Mouse (Mus musculus): Measurements from ENCODE around the gene Tuba1a. TPM values are rescaled to one million over a fixed set of nuclear protein-coding genes. Genes with fewer than 3 reads are reported as not detected.
A peak's percentile ranks its signal among the peaks of the same experiment; 100 is the strongest.
"Not testable (repeated sequence)": the region's sequence is repeated elsewhere in the genome, so short reads cannot be mapped to it uniquely, and the experiment has no call there.

Tuba1a gene
- polyA plus RNA-seq, 1 experiment from 2014 or later: 414 TPM

GRCm38 (mm10) chr15:98930998-98931397 lies 22.5 kb downstream of the Tuba1a start:
- no peak for ATAC-seq
- in situ Hi-C loops (cut with MboI; ENCODE audit: low pct_unique_long_range_greater_than_20kb): no loop called here
- ChIA-PET POLR2A (interaction anchor here (1.4 kb wide), 1 partner anchor 54 kb away, joined by 3 read pairs; no protein-coding TSS in a partner anchor), CTCF (interaction anchor here (4.4 kb wide), 1 partner anchor 63 kb away, joined by 31 read pairs; no protein-coding TSS in a partner anchor)
- no peak for DNase-seq (ENCODE audit: low read depth, low spot score)
- TF ChIP-seq CTCF (IDR thresholded peaks at IDR 0.05): no peak
- H3K27me3 ChIP-seq: no peaks in the 10 kb centered on the region

DNA sequence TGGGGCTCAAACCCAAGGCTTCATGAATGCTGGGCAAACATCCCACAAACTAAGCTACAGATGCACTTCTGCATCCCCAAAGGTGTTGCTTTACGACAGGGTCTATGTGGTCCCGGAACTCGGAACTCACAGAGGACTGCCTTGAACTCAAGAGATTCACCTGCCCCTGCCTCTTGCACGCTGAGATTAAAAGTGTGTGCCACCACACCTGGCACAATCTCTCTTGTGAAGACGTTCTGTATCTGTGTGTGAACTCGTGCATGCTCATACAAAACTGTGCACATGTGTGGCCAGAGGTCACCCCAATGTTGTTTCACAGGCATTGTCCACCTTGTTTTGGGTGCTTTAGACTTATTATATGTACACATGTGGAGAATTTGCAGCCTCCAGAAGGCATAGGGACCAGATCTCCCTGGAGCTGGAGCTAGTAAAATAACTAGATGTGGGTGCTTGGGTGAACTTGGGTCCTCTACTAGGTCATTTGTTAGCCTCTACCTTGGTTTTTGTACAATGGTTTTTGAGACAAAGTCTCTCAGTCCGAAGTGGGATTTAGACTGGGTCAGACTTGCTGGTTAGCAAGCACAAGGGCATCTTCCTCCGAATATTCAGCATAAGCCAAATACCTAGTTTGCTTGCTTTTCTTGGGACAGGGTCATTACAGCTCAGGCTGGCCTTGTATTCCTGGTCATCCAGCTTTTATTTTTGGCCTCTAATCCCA lies 23.3 kb downstream of the Tuba1a start:
- CTCF ChIA-PET: interaction anchor here (1.2 to 4.4 kb wide), 3 partner anchors 12 to 64 kb away, joined by 3 to 31 read pairs (median 3); no protein-coding TSS in a partner anchor
- no peak for DNase-seq (ENCODE audit: low read depth, low spot score)

DNA sequence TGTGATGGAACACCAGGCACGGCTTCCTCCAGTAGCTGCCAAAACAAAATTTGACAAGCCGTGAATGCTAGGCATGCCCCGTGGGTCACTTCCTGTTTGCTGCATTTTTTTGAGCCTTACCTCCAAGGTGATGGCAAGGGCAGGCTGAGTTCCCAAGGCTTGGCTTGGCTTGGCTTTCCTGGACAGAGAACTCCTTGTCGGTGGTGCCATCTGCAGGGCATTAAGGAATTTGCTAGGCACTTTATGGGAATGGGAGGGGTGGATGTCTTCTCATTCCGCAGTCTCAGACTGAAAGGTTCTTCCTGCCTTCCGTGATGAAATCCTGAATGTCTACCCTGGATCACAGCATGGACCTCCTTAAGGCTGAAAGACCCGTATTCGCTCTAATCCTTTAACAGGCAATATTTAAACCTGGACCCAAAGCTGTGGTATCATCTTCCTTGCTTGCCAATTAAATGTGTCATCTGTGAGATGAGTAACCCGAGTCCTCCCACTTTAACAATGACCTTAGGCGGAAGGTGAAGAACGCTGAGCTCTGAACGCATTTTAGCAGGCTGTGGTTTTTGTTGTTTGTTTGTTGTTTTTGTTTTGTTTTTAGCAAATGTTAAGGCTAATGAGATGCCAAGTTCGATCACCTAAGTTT lies 24.8 kb downstream of the Tuba1a start:
- ChIA-PET CTCF (interaction anchor here (0.7 to 4.4 kb wide), 16 partner anchors 13 to 72 kb away, joined by 3 to 31 read pairs (median 6); partner anchors contain the start of genes Gm49450 and Tuba1a), POLR2A (interaction anchor here (0.7 to 1.5 kb wide), 4 partner anchors 37 to 287 kb away, joined by 3 to 9 read pairs (median 6); partner anchors contain the start of gene Kmt2d)
- H3K27me3 ChIP-seq: no peaks in the 10 kb centered on the region
- in situ Hi-C loops (cut with MboI; ENCODE audit: low pct_unique_long_range_greater_than_20kb): no loop called here
- DNase-seq (ENCODE audit: low read depth, low spot score) (peak; percentile 77), ATAC-seq (peak; percentile 71)
- peak; percentile 87 for TF ChIP-seq CTCF (IDR thresholded peaks at IDR 0.05)

More for the DNA sequence above, 23.3 kb downstream of the Tuba1a start:
- H3K27me3 ChIP-seq: no peaks in the 10 kb centered on the region
- no peak for ATAC-seq
- no peak for TF ChIP-seq CTCF (IDR thresholded peaks at IDR 0.05)
- POLR2A ChIA-PET: interaction anchor here (1.3 to 1.5 kb wide), 3 partner anchors 22 to 58 kb away, joined by 3 to 9 read pairs (median 3); partner anchors contain the start of gene Kmt2d
- in situ Hi-C loops (cut with MboI; ENCODE audit: low pct_unique_long_range_greater_than_20kb): no loop called here

DNA sequence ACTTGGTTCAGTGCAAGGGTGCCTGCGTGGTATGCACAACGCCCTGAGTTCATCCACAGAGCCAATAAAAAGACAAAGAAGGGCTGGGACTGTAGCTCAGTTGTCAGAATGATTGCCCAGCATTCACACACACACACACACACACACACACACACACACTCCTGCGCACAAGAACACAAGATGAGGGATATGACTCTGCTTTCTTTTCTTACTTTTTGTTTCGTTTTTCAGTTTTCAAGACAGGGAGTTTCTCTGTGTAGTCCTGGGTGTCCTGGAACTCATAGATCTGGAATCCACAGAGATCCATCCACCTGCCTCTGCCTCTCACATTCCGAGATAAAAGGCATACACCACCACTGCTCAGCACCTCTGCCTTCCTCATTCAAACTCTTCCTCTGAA lies 25.9 kb downstream of the Tuba1a start:
- no peaks in the 10 kb centered on the region for H3K27me3 ChIP-seq
- POLR2A ChIA-PET: interaction anchor here (0.6 kb wide), 1 partner anchor 67 kb away, joined by 3 read pairs; no protein-coding TSS in a partner anchor
- no peak for DNase-seq (ENCODE audit: low read depth, low spot score)
- TF ChIP-seq CTCF (IDR thresholded peaks at IDR 0.05): no peak
- CTCF ChIA-PET: interaction anchor here (0.8 to 4.4 kb wide), 7 partner anchors 12 to 66 kb away, joined by 3 to 31 read pairs (median 9); no protein-coding TSS in a partner anchor
- in situ Hi-C loops (cut with MboI; ENCODE audit: low pct_unique_long_range_greater_than_20kb): no loop called here
- ATAC-seq: no peak

DNA sequence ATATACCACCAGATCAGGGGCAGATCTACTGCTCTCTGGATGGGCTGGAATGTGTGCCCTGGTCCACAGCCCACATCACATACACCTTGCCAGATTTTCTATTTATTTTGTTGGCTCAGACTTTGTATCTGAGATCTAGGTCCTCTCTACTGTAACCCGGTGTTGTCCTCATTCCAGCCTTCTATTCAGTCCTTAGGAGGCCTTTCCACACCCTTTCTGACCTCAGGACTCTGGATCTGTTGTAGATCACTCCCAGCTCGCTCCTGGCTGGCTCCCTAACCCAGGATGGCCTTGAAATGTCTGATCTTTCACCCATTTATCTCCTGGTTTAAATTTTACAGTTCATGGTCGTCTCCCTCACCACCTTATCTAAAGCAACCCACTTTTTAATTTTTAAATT lies 28.8 kb downstream of the Tuba1a start:
- in situ Hi-C loops (cut with MboI; ENCODE audit: low pct_unique_long_range_greater_than_20kb): no loop called here
- POLR2A ChIA-PET: no interaction called here
- CTCF ChIA-PET: interaction anchor here (1.1 to 1.3 kb wide), 2 partner anchors 8 to 33 kb away, joined by 3 read pairs; no protein-coding TSS in a partner anchor

DNA sequence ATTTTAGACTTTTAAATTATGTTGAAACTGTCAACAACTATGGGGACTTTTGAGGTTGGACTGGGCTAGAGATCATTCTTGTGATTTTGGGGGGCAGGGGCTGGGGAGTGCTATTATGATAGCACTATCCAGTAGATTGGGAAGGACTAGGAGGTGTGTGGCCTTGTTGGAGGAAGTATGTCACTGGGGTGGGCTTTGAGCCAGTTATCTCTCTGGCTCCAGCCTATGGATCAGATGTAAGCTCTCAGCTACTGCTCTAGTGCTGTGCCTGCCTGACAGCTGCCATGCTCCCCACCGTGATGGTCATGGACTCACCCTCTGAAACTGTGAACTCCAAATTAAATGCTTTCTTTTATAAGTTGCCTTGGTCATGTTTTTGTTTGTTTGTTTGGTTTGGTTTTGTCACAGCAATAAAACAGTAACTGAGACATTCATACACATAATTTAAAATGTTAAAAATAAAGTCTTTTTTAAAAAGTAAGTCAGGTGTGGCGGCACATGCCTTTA lies 30.4 kb downstream of the Tuba1a start:
- no peak for TF ChIP-seq CTCF (IDR thresholded peaks at IDR 0.05)

More for the DNA sequence above, 28.8 kb downstream of the Tuba1a start:
- ATAC-seq (no peak), DNase-seq (ENCODE audit: low read depth, low spot score) (no peak)
- TF ChIP-seq CTCF (IDR thresholded peaks at IDR 0.05): no peak
- no peaks in the 10 kb centered on the region for H3K27me3 ChIP-seq

GRCm38 (mm10) chr15:98922581-98922980 lies 30.9 kb downstream of the Tuba1a start:
- CTCF ChIA-PET: interaction anchor here (1.1 kb wide), 1 partner anchor 70 kb away, joined by 3 read pairs; no protein-coding TSS in a partner anchor
- DNase-seq (ENCODE audit: low read depth, low spot score): no peak

More for the DNA sequence above, 30.4 kb downstream of the Tuba1a start:
- ChIA-PET POLR2A (interaction anchor here (2.0 kb wide), 1 partner anchor 10 kb away, joined by 5 read pairs; no protein-coding TSS in a partner anchor), CTCF (interaction anchor here (1.1 kb wide), 1 partner anchor 70 kb away, joined by 3 read pairs; no protein-coding TSS in a partner anchor)
- DNase-seq (ENCODE audit: low read depth, low spot score) (no peak), ATAC-seq (no peak)
- no peaks in the 10 kb centered on the region for H3K27me3 ChIP-seq
- in situ Hi-C loops (cut with MboI; ENCODE audit: low pct_unique_long_range_greater_than_20kb): no loop called here

GRCm38 (mm10) chr15:98921510-98921909 lies 32.0 kb downstream of the Tuba1a start:
- in situ Hi-C loops (cut with MboI; ENCODE audit: low pct_unique_long_range_greater_than_20kb): no loop called here
- no peak for TF ChIP-seq CTCF (IDR thresholded peaks at IDR 0.05)
- ATAC-seq (no peak), DNase-seq (ENCODE audit: low read depth, low spot score) (no peak)
- H3K27me3 ChIP-seq: no peaks in the 10 kb centered on the region
- POLR2A ChIA-PET: interaction anchor here (2.0 kb wide), 1 partner anchor 12 kb away, joined by 5 read pairs; no protein-coding TSS in a partner anchor
- CTCF ChIA-PET: interaction anchor here (1.9 kb wide), 1 partner anchor 72 kb away, joined by 4 read pairs; no protein-coding TSS in a partner anchor

More at GRCm38 (mm10) chr15:98922581-98922980, 30.9 kb downstream of the Tuba1a start:
- POLR2A ChIA-PET: interaction anchor here (2.0 kb wide), 1 partner anchor 11 kb away, joined by 5 read pairs; no protein-coding TSS in a partner anchor
- no peak for TF ChIP-seq CTCF (IDR thresholded peaks at IDR 0.05)
- ATAC-seq: no peak
- no peaks in the 10 kb centered on the region for H3K27me3 ChIP-seq
- in situ Hi-C loops (cut with MboI; ENCODE audit: low pct_unique_long_range_greater_than_20kb): no loop called here

DNA sequence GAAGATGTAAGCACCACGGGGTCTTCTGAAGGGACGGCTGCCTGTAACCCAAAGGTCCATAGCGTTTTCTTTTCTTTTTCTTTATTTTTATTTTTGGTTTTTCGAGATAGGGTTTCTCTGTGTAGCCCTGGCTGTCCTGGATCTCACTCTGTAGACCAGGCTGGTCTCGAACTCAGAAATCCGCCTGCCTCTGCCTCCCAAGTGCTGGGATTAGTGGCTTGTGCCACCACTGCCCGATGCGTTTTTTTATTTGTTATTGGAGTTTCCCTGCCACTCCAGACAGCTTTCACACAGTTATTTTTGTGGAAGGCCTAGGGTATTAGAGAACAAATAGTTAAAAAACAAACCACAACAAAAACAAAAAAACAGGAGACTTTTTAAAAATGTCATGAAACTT lies 35.0 kb downstream of the Tuba1a start:
- in situ Hi-C loops (cut with MboI; ENCODE audit: low pct_unique_long_range_greater_than_20kb); DNase-seq (ENCODE audit: low read depth, low spot score): not testable (repeated sequence)
- POLR2A ChIA-PET: interaction anchor here (1.0 to 2.1 kb wide), 2 partner anchors 16 to 36 kb away, joined by 3 to 7 read pairs; partner anchors contain the start of gene Tuba1b

More for the DNA sequence above, 35.0 kb downstream of the Tuba1a start:
- CTCF ChIA-PET, ATAC-seq, H3K27me3 ChIP-seq: not testable (repeated sequence)
